Mouse (Mus musculus) midbrain, embryonic 15.5 days (tissue): ENCODE results near the gene Igf2bp3. TPM values are rescaled to one million over a fixed set of nuclear protein-coding genes. Genes with fewer than 3 reads are reported as not detected.

ENCODE experiments used
- ATAC-seq: fragments of 200-750 bp; cut with Nextera tagmentation; replicated peaks from 2 replicates; pipeline ENCODE4 v1.8.0; 2017; ENCODE audit warnings: moderate TSS enrichment
- H3K27ac ChIP-seq: fragments of 300-500 bp; sonication (generic); 2 replicates; pipeline ENCODE4 v1.5.1; 2015; ENCODE audit warnings: mild to moderate bottlenecking, inconsistent platforms
- H3K27me3 ChIP-seq: fragments of 300-500 bp; sonication (generic); replicated peaks from 2 replicates; pipeline ENCODE4 v1.6.1; 2015; ENCODE audit warnings: inconsistent platforms
- H3K36me3 ChIP-seq: fragments of 300-500 bp; sonication (generic); replicated peaks from 2 replicates; pipeline ENCODE4 v1.6.1; 2015; ENCODE audit warnings: inconsistent platforms
- H3K4me1 ChIP-seq: fragments of 300-500 bp; sonication (generic); 2 replicates; pipeline ENCODE4 v1.6.1; 2015; ENCODE audit warnings: inconsistent platforms
- H3K4me2 ChIP-seq: fragments of 300-500 bp; sonication (generic); 2 replicates; pipeline ENCODE4 v1.6.1; 2015; ENCODE audit warnings: inconsistent platforms, mild to moderate bottlenecking, moderate library complexity
- H3K4me3 ChIP-seq: fragments of 300-500 bp; sonication (generic); 2 replicates; pipeline ENCODE4 v1.5.1; 2015; ENCODE audit warnings: mild to moderate bottlenecking, inconsistent platforms
- H3K9ac ChIP-seq: fragments of 300-500 bp; sonication (generic); 2 replicates; pipeline ENCODE4 v1.6.1; 2015; ENCODE audit warnings: mild to moderate bottlenecking, inconsistent platforms
- H3K9me3 ChIP-seq: fragments of 300-500 bp; sonication (generic); 2 replicates; pipeline ENCODE4 v1.6.1; 2016; ENCODE audit warnings: inconsistent platforms
- WGBS: fragments of 180-500 bp; shearing (Covaris S2); methylation state at CpG from one replicate; pipeline ENCODE4 v1.1.7; 2015; ENCODE audit warnings: mixed read lengths; 5-methylcytosine and 5-hydroxymethylcytosine counted together
- polyA plus RNA-seq: library from polyadenylated mRNA; unstranded; fragments of >200 nt; fragmentation: Nextera tagmentation; extraction: Ambion mirVana; gene quantifications from 2 replicates; pipeline ENCODE4 v1.2.1, GENCODE M21; 2015

Igf2bp3 gene
- polyA plus RNA-seq, 1 experiment from 2014 or later: 26.9 TPM

- H3K4me1 ChIP-seq: no peaks in the 10 kb centered on the region
- no peaks in the 10 kb centered on the region for H3K36me3 ChIP-seq
- 84% methylated on average over 7 of the region's 7 CpGs for WGBS
- no peak overlapping the region for H3K4me3 ChIP-seq
- no peak overlapping the region for H3K4me2 ChIP-seq
- H3K27ac ChIP-seq: no peak overlapping the region
- no peaks in the 10 kb centered on the region for H3K9me3 ChIP-seq
- no peak overlapping the region for H3K9ac ChIP-seq
- ATAC-seq: no peak
- H3K27me3 ChIP-seq: no peaks in the 10 kb centered on the region
Observed at GRCm38 (mm10) chr6:49113895-49114294, 100.9 kb downstream of the Igf2bp3 start.

GRCm38 (mm10) chr6:49109196-49109595 is 105.6 kb downstream of the Igf2bp3 start:
- whole genome bisulfite sequencing: 93% methylated on average over 2 of the region's 2 CpGs
- no peak overlapping the region for H3K9ac ChIP-seq
- H3K36me3 ChIP-seq: no peaks in the 10 kb centered on the region; the same call in 1 of the 2 replicates
- H3K4me1 ChIP-seq: no peaks in the 10 kb centered on the region
- H3K27me3 ChIP-seq: no peaks in the 10 kb centered on the region
- no peak overlapping the region for H3K4me2 ChIP-seq
- no peak overlapping the region for H3K4me3 ChIP-seq
- ATAC-seq: no peak
- H3K27ac ChIP-seq: no peak overlapping the region
- no peaks in the 10 kb centered on the region for H3K9me3 ChIP-seq

- Histone ChIP-seq H3K4me1 (no peaks in the 10 kb centered on the region), H3K27ac (no peak overlapping the region), H3K9ac (no peak overlapping the region), H3K4me2 (no peak overlapping the region), H3K9me3 (no peaks in the 10 kb centered on the region), H3K27me3 (no peaks in the 10 kb centered on the region), H3K4me3 (no peak overlapping the region), H3K36me3 (peaks cover 5% of the 10 kb centered on the region)
- ATAC-seq: no peak
- WGBS: 92% methylated on average over 15 of the region's 15 CpGs
Observed at GRCm38 (mm10) chr6:49106746-49107500, 107.8 kb downstream of the Igf2bp3 start.

- no peaks in the 10 kb centered on the region for H3K9me3 ChIP-seq
- H3K36me3 ChIP-seq: peaks cover 7% of the 10 kb centered on the region; the same call in 1 of the 2 replicates
- no peak overlapping the region for H3K27ac ChIP-seq
- H3K27me3 ChIP-seq: no peaks in the 10 kb centered on the region
- ATAC-seq: no peak
- H3K4me1 ChIP-seq: peaks cover 11% of the 10 kb centered on the region; the same call in 1 of the 2 replicates
- no peak overlapping the region for H3K4me2 ChIP-seq
- H3K4me3 ChIP-seq: no peak overlapping the region
- 88% methylated on average over 1 of the region's 1 CpGs for WGBS
- no peak overlapping the region for H3K9ac ChIP-seq
Observed at GRCm38 (mm10) chr6:49099086-49099485, 115.7 kb downstream of the Igf2bp3 start.

GRCm38 (mm10) chr6:49097596-49098110 is 117.1 kb downstream of the Igf2bp3 start:
- Histone ChIP-seq H3K36me3 (peaks cover 4% of the 10 kb centered on the region; the same call in 1 of the 2 replicates), H3K9me3 (no peaks in the 10 kb centered on the region), H3K27me3 (no peaks in the 10 kb centered on the region), H3K27ac (peak overlapping the region; percentile 34; the same call in 1 of the 2 replicates), H3K9ac (no peak overlapping the region), H3K4me3 (no peak overlapping the region), H3K4me2 (no peak overlapping the region), H3K4me1 (peaks cover 11% of the 10 kb centered on the region; the same call in 1 of the 2 replicates)
- no peak for ATAC-seq
- 82% methylated on average over 5 of the region's 5 CpGs for WGBS

- no peak overlapping the region for H3K4me2 ChIP-seq
- 0 out of 2 replicates have a peak, but pooled peaks cover 2% of the 10 kb centered on the region for H3K36me3 ChIP-seq
- H3K27ac ChIP-seq: peak overlapping the region; percentile 34; the same call in 1 of the 2 replicates
Observed at GRCm38 (mm10) chr6:49096933-49097461, 117.8 kb downstream of the Igf2bp3 start.

GRCm38 (mm10) chr6:49096421-49096820 is 118.3 kb downstream of the Igf2bp3 start:
- H3K9me3 ChIP-seq: no peaks in the 10 kb centered on the region
- H3K4me2 ChIP-seq: no peak overlapping the region
- H3K9ac ChIP-seq: no peak overlapping the region
- 0 out of 2 replicates have a peak, but pooled peaks have one; percentile 10 for ATAC-seq
- peaks cover 11% of the 10 kb centered on the region; the same call in 1 of the 2 replicates for H3K4me1 ChIP-seq
- 86% methylated on average over 7 of the region's 7 CpGs for WGBS
- no peaks in the 10 kb centered on the region for H3K27me3 ChIP-seq
- H3K4me3 ChIP-seq: no peak overlapping the region
- H3K36me3 ChIP-seq: peaks cover 8% of the 10 kb centered on the region; the same call in 1 of the 2 replicates
- H3K27ac ChIP-seq: 0 out of 2 replicates have a peak overlapping the region, but pooled peaks have one; percentile 34

More at GRCm38 (mm10) chr6:49096933-49097461, 117.8 kb downstream of the Igf2bp3 start:
- H3K4me3 ChIP-seq: no peak overlapping the region
- no peaks in the 10 kb centered on the region for H3K27me3 ChIP-seq
- H3K9me3 ChIP-seq: no peaks in the 10 kb centered on the region
- ATAC-seq: 0 out of 2 replicates have a peak, but pooled peaks have one; percentile 26
- H3K9ac ChIP-seq: no peak overlapping the region
- H3K4me1 ChIP-seq: peaks cover 11% of the 10 kb centered on the region; the same call in 1 of the 2 replicates
- WGBS: 42% methylated on average over 13 of the region's 13 CpGs

GRCm38 (mm10) chr6:49094968-49095367 is 119.8 kb downstream of the Igf2bp3 start:
- H3K4me3 ChIP-seq: no peak overlapping the region
- no peak for ATAC-seq

GRCm38 (mm10) chr6:49083008-49083407 is 131.7 kb downstream of the Igf2bp3 start:
- Histone ChIP-seq H3K4me1 (no peaks in the 10 kb centered on the region), H3K27ac (no peak overlapping the region), H3K4me2 (no peak overlapping the region), H3K36me3 (peaks cover 21% of the 10 kb centered on the region; the same call in 1 of the 2 replicates), H3K27me3 (no peaks in the 10 kb centered on the region), H3K9ac (no peak overlapping the region), H3K4me3 (no peak overlapping the region), H3K9me3 (no peaks in the 10 kb centered on the region)
- 93% methylated on average over 4 of the region's 4 CpGs for WGBS
- ATAC-seq: no peak

More at GRCm38 (mm10) chr6:49094968-49095367, 119.8 kb downstream of the Igf2bp3 start:
- H3K36me3 ChIP-seq: peaks cover 12% of the 10 kb centered on the region; the same call in 1 of the 2 replicates
- H3K4me1 ChIP-seq: peaks cover 11% of the 10 kb centered on the region; the same call in 1 of the 2 replicates
- no peak overlapping the region for H3K9ac ChIP-seq
- H3K9me3 ChIP-seq: no peaks in the 10 kb centered on the region
- WGBS: 91% methylated on average over 10 of the region's 10 CpGs
- H3K4me2 ChIP-seq: no peak overlapping the region
- no peak overlapping the region for H3K27ac ChIP-seq
- H3K27me3 ChIP-seq: no peaks in the 10 kb centered on the region

GRCm38 (mm10) chr6:49079313-49079712 is 135.4 kb downstream of the Igf2bp3 start:
- Histone ChIP-seq H3K27ac (no peak overlapping the region), H3K4me3 (no peak overlapping the region), H3K9me3 (no peaks in the 10 kb centered on the region), H3K9ac (no peak overlapping the region), H3K27me3 (no peaks in the 10 kb centered on the region), H3K4me1 (peaks cover 21% of the 10 kb centered on the region), H3K36me3 (peaks cover 6% of the 10 kb centered on the region; the same call in 1 of the 2 replicates), H3K4me2 (no peak overlapping the region)
- 93% methylated on average over 1 of the region's 1 CpGs for WGBS
- no peak for ATAC-seq

- no peak overlapping the region for H3K9ac ChIP-seq
- H3K27ac ChIP-seq: no peak overlapping the region
- no peaks in the 10 kb centered on the region for H3K36me3 ChIP-seq
- no peaks in the 10 kb centered on the region for H3K27me3 ChIP-seq
- no peak for ATAC-seq
- H3K4me2 ChIP-seq: no peak overlapping the region
- H3K4me1 ChIP-seq: peaks cover 26% of the 10 kb centered on the region
- H3K9me3 ChIP-seq: no peaks in the 10 kb centered on the region
- no peak overlapping the region for H3K4me3 ChIP-seq
- 80% methylated on average over 2 of the region's 2 CpGs for WGBS
Observed at GRCm38 (mm10) chr6:49077894-49078293, 136.9 kb downstream of the Igf2bp3 start.

GRCm38 (mm10) chr6:49074117-49074490 is 140.7 kb downstream of the Igf2bp3 start:
- no peaks in the 10 kb centered on the region for H3K36me3 ChIP-seq
- H3K27ac ChIP-seq: peak overlapping the region; percentile 83
- H3K4me1 ChIP-seq: peaks cover 26% of the 10 kb centered on the region
- H3K4me3 ChIP-seq: peak overlapping the region; percentile 77
- peak overlapping the region; percentile 77 for H3K4me2 ChIP-seq
- H3K9ac ChIP-seq: peak overlapping the region; percentile 90
- H3K27me3 ChIP-seq: no peaks in the 10 kb centered on the region
- H3K9me3 ChIP-seq: no peaks in the 10 kb centered on the region
- WGBS: 2% methylated on average over 19 of the region's 19 CpGs
- ATAC-seq: peak; percentile 76
